Mouse (Mus musculus) kidney, postnatal 14 days (tissue): ENCODE data around the gene A630076J17Rik.
A peak's percentile ranks its signal among the peaks of the same experiment; 100 is the strongest.

ENCODE experiments used
- DNase-seq: peaks from one replicate; pipeline ENCODE4 v3.0.0; 2022; ENCODE audit warnings: mixed read lengths

Gene A630076J17Rik

DNA sequence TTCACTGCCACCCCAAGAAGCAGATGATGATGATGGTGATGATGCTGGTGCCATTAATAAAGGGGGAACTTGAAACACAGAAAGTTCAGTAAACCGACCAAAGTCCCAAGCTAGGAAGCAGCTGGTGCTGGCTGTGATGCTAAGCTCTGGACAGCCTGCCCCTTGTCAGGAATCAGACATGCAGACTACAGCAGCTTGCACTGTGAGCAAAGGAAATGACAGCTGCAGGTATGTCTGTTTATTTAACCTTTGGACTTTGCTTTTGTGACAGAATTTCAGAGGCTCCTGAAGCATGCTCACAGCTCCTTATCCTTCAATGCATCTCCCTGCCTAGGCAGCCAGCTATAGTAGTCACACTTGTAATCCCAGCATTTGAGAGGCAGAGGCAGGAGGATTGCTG is at the start of gene A630076J17Rik:
TSS of gene A630076J17Rik (plus strand) at position 88 of the 400 bp plus-strand sequence.
- no peak for DNase-seq

DNA sequence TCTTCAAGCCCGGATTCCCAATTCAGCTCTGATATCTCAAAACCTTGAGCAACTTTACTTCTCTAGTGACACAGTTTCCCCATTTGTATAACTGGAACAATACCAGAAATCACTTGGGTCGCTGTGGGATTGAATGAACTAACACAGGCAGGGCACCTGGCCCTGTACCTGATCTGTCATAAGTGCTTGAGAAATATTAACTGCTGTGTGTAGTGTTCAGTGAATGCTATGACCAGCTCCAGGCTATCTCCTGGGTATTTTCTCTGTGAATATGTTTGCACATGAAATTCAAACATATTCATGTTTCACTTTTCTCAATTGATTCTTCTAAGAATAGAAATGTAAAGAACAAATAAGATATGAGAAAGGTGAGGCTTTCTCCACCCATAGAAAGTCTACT is 49.6 kb upstream of the A630076J17Rik start:
- DNase-seq = no peak

DNA sequence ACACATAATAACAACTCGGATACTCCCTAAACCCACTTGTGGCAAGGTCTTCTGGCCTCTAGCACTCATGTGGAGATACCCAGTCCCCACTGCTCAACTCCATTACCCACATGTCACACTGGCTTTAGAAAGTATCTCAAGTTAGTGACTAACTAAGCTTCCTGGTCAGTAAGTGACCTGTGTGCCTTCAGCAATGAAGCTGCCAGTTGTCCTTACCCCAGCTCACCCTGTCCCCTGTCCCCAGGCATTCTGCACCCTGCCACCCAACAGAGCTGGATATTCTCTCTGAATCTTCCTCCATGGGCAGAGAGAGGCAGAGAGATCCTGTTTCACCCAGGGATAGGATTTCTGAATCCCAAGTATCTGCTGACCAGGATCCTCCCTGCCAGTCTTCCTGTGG is 47.7 kb upstream of the A630076J17Rik start, which contains the start of gene Kcna10:
TSS of gene Kcna10 (plus strand) at position 301 of the 400 bp plus-strand sequence.
- DNase-seq = no peak

DNA sequence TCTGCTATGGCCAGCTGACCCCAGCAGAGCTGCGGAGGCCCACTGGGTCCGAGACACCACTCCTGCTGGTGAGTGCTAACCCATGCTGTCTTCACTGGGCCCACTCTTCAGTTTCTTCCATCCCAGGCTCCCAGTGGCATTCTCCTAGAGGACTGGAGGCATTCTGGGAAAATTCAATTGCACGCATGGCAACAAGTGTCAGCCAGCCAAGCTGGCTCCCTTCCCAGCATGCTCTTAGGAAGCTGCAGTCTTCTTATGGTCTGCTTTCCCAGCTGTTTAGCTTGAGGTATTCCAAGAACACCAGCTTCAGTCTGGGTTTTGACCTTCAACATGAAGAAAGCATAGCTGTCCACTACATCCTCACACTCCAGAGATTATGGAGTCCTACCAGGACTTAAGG is 47.2 kb upstream of the A630076J17Rik start:
- no peak for DNase-seq

DNA sequence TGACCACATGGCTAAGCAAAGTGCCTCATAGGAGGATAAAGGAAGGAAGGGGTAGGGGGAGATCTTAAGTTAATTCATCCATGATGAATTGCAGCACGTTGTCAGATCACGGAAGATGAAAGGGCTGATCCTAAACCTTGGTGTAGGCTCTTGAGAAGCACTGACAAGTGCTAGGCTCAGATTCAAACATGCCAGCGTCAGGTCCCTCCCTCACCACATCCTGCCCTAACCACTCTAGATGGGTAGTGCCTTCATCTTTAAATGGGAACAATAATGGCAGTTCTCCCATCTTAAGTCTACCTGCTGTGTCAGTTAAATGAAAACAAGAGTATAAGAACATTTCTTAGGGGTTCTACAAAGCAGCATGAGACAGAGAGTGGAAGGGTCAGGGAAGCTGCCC is 44.8 kb upstream of the A630076J17Rik start:
- no peak for DNase-seq

DNA sequence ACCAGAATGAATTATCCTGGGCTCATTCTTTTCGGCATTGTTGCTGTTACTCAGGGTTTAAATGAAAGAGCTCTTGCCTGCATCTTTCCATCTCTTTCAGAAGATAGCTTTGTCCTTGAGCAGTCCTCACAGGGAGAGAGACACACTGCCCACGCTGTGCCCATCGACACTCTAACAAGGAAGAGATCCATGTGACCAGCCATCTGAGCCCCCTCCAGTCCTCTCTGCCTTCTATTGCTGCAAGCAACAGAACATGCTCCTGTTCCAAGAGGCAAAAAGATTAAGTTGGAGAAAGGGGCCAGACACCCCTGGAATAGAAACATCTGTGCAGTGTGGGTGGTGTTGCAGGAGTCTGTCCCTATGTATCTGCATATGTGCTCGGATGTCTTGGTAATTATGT is 43.4 kb upstream of the A630076J17Rik start:
- DNase-seq = no peak

DNA sequence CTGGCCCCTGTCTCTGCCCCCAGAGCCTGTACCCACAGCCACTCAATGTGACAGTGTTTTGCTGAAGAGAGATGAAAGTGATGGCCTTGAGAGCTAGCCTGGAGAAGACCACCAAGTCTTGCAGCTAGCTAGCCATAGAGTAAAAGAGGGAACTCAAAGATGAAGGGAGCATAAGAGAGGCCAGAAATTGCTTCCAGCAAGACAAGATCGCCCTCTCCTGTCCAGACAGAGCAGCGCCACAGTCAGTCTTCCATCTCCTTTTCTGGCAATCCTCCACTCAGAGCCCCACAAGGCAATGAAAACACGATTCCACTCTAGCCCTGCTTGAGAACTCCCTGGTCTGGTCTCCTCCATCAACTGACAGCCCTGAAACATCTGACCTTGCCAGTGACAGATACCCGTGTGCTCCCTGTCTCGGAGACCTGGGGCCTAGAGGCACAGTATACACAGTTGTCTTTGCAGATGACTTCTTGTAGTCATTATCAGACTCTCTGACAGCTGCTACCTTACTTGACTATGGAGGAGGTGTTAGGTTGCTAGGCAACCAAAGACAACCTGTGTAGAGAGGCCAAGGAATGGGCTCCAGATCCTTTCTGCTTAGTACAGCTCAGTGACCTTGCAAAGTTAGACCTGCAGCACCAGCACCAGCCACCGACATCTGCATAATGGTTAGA is 42.1 kb upstream of the A630076J17Rik start:
- peak; percentile 15 for DNase-seq

DNA sequence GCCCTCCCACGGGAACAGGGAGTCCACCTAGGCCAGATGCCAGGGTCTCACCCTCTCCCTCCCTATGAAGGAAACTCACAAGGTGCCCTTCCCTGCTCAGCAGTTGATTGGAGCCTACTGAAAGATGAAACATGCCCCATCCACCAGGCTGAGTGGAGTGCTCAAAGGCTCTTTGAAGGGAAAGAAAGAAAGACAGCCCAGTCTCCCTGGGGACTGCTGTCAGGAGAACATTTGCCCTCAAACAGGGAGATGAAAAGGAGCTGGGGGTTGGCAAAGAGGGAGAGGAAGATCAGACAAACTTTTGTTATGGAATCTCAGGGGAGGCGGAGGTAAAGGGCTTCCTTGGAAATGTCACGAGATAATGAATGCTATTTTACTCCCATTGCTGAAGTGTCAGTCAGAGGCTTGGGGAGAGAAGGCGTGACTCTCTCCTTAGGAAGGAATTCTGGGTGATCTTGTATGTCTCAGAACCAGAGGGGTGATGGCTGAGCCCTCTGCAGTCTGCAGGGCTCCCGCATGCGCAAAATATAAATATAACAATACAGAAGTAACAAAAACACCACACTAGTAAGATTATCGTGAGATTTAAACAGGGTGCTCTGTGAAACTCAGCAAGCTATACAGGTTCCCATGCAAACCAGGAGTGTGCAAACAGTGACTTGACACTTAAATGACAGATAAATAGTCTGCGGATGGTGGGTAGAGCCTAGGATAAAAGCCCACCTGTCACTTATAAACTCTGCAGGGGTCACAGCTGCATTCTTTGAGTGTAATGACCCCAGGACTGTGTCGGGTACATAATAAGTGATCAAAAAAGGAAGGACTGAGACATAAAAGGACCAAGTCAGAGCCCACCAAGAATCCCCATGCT is 28.9 kb upstream of the A630076J17Rik start:
- no peak for DNase-seq

DNA sequence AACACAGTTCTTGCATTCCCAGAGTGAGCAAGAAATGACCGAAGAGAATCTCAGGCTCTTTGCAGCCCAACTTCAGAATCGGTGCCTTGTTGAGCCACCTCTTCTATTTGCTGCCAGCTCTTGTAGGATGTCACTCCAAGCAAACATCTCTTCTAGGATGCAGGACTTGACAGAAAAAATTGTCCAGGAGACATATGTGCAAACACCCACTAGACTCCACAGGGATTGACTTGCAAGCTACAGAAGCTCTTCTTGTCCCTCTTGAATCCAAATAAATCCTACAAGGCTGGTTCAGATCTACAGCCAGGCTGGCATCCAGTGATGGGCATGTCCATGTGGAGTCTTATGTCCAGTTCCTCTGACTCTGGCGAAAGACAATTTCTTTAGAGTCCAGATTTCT is 26.0 kb upstream of the A630076J17Rik start:
- DNase-seq = no peak

DNA sequence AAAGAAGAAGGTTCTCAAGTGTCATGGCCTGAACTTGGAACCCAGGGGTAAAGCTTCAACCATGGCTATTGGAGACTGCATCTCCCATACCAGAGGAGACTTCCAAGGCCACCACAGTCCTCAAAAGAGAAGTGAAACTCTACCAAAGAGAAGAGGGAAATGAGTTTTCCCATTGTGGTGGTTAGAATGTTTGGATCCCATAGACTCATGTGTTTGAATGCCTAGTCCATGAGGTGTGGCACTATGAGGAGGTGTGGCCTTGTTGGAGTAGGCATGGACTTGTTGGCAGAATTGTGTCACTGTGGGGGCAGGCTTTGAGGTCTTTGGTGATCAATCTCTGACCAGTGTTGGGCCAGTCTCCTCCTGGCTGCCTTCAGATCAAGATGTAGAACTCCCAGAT is 25.2 kb upstream of the A630076J17Rik start:
- no peak for DNase-seq

DNA sequence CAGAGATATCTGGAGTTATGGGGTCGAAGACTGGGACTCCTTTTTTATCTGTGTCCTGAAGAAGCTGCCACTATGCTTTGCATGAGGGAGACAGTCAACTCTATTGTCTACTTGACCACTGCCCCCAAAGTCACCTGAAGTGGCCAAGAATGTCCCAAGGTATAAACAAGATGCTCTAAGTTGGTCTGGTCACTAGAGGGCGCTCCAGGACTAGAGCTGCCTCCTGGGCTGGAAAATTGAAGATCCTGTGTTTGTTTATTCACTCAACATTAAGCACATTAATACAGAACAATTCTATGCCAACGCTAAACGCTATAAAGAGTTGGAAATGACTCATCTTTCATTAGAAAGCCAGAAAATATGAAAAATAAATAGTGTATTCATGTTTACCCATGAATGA is 24.4 kb upstream of the A630076J17Rik start:
- DNase-seq = peak; percentile 76

DNA sequence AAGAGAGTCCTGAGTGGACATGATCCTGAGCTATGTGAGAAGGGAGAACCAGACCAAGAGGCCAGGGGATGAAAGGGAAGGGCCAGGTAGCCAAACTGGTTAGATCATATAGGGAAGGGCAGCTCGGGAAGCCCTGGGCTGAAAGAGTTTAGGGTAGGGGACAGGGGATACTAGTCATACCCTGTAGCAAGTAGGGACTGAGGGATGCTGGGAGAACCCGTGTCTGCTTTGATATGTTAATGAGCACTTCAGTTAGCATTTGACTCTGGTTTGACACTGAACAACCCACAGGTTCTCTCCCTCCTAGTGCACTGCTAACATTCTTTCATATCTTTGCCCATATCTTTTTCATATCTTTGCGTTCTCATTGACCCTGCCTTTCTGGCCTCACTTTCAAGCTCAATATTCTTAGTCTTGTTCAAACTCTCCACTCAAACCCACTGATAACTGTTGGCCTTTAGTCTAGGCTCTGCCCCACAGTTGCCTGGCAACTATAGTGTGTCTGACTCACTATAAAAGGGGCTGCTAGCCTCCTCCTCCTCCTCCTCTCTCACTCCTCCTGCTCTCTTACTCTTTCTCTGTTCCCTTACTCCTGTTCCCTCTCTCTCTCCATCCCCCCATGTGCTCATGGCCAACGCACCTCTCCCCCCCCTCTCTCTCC is 23.8 kb upstream of the A630076J17Rik start:
- no peak for DNase-seq

DNA sequence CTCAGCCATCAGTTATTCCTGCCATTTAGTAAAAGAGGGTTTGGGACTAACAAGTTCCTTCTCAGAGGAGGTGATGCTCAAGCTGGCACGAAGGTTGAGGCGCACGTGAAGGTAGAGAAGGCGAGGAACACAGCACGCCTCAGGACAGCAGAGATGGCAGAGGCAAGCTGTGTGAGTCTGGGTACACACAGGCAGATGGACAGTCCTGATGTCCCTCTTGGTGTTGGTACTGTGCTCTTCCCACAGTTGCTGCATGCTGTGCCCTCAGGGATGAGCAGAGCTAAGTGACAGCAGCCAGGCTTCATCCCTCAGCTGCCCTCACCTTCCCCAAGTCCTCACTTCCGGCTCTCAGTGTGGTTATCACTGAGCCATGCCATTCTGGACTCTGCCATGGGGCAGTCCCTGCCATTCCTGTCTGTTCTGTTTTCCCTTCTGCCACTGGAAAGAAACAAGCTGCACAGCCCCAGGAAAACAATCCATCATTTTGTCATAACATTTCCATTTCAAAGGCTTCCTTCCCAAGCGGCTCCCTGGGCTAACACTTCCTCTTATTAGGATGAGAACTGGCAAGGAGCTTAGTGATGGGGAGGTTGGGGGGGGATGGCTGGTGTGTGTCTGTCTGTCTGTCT is 22.7 kb upstream of the A630076J17Rik start:
- peak; percentile 8 for DNase-seq

DNA sequence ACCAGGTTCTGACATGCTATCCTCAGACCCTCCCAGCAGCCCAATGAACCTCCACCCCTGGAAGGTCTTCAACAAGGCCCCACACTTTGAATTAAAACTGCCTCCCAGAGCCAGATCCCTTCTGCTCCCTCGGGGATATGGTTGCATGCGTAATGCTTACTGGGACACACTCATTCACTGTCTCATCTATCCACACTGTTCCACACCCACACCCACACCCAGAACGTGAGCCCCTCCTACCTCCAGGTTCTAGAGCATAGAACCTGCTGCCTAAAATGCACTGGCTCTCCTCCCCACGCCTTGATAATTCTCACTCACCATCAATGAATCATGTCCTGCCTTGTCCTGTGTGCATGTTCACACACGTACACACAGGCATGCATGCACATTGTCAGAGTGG is 15.8 kb upstream of the A630076J17Rik start:
- no peak for DNase-seq

DNA sequence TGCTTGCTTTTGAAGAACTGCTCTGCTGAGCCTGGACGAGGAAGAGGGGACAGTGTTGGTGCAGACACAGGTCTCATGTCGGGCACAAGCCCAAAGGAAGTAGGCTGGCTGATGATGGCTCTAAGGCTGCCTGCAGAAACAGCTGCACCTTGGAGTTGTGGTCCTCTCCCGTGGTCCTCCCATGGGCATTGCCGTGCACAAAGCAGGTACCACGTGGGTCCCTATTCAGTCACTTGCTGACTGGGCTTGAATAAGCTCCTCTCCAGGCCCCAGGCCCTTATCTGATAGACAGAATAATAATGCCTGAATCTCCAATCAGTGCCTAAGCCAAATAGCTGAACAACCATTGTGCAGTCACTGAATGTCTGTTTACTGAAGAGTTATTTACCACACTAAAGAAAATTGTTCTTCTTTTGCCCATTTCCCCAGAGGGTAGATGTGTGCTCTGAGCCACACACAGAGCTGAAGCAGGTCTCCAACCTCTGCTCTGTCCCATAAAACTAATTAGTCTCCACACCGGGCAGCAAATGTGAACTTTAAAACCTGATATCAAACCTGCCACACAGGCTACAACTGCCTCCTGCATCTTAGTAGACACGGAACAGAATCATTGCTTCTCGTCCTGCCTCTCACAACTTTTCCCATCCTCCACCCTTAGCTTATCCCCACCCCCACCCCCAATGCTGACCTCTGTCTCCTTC is 13.9 kb upstream of the A630076J17Rik start:
- DNase-seq = no peak

DNA sequence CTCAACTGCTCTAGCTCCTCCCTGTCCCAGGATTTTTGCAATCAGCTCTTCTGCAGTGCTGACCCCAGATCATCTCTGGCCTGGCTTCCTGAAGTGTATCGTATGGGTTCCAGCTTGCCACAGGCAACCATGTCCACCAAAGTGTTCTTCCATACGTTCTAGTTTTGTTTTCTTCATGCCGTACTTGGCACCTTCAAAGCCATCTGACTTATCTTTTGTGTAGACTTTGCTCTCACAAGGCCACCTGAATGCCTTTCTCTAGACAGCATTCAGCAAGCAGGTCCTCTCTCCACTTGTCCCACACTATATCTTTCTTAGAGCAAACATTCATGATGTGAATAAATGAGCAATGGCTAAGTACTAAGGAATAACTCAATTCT is 13.3 kb upstream of the A630076J17Rik start:
- no peak for DNase-seq

DNA sequence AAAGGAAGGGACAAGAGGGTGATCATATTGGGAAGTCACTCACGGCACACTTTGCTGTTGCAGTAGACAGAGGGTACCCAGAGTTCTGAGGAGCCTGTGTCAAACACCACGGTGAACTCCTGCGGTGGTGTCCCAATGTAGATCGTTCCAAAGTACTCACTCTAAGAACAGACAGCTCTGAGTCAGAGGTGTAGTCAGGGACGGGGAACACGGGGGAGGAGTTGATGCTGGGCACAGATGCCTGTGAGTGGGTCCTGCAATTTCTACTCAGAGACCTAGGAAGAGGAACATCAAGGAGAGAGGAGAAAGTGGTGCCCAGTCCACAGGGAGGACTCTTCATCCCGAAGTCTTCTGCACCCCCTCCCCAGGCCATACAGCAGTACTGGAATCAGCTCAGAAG is 11.8 kb upstream of the A630076J17Rik start:
- DNase-seq = no peak

DNA sequence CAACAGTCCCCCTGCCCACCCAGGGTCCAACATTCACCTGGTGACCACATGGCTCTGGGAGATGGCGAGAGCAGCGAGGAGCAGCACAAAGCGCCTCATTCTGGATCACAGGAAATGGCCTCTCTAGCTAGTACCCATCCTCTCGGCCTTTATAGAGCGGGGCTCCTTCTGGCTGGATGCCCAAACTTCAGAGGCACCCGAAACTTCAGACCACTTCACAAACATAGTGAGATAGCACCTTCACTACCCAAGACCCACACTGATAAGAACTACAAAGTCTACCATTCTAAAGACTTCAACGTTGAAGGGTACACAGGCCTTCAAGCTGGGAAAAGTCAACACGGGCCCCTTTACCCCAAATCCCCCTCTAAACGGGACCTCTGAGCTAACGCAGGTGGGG is 8.8 kb upstream of the A630076J17Rik start, which contains the start of gene Cym:
TSS of gene Cym (minus strand) at position 125 of the 400 bp plus-strand sequence.
- no peak for DNase-seq

DNA sequence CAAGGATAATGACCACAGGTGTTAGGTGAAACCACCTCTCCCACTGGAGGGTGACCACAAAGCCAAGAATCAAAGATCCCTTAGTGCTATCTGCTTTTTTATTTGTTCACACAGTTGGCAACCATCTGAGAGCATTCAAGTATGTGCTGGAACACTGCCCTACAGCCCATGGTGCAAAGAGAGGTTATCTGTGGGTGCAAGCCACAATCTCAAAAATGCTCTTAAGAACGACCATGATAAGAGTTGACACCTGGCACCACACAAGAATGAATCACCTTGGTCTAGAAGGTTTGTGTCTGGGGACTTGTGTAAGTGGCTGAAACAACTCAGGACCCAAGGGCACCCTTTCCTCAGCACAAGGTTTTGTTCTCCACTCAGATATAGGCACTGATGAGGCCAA is 7.2 kb upstream of the A630076J17Rik start:
- DNase-seq = no peak

DNA sequence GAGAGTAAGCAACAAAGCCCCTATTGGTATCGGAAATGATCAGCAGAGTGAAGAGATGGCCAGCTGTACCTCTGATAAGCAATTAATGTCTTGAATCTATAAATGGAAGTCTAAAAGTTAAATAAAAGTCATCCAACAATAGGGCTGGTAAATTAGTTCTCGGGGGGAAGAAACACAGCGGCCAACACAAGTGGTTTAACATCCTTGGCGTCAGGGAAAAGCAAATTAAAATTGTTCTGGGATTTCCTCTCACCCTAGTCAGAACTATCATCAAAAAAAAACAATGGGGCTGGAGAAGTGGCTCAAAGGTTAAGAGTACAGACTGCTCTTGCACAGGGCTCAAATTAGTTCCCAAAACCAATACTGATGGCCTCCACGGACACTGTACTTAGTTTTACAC is 4.6 kb upstream of the A630076J17Rik start:
- no peak for DNase-seq

DNA sequence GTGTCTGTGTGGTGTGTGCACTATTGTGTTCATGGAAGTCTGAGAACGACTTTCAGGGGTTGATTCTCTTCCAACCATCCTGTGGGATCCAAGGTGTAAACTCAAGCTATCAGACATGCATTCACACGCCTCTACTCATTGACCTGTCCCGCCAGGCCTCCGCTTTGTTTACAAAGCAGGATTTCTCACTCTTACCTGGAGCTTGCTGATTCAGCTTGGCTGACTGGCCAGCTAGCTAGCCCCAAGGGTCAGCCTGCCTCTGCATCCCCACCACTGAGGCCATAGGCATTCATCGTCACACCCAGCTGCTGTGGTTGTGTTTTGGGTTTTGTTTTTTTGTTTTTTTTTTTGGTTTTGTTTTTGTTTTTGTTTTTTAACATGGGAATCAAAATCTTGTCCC is 1.2 kb upstream of the A630076J17Rik start:
- no peak for DNase-seq

DNA sequence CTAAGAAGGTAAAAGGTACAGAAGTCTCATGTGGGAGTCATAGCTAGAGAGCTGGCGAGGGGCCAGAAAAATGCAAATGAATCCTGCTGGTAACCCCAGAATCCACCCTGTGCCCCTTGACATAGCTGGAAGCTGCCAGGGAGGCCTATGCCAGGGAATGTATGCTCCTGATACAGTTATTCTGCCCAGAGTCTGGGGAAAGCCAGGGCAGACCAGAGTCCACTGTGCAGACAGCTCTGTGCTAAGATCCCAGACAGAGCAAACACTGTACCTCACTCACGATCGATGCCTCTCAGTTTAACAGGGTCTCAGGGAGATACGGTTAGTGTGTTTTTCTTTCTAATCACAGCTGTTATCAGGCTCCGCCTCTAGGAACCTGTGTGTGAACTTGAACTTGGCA is 592 bp upstream of the A630076J17Rik start:
- peak; percentile 31 for DNase-seq

DNA sequence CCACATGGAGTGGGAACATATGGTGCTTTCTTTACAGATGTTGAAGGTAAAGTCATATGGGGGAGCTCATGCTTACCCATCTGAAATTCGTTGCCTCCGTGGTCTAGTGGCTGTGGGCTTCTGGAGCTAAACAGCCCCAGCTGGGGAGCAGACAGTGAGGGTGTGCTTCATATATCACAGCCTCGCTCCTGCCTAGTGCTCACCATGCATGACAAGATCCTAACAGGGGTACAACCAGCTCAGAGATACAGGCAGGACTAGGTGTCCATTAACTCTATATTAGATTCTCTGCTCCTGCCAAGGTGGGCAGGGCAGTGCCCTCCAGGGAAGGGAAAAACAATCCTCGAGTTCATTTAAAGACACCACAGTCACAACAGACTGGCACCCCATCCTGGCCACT is 788 bp downstream of the A630076J17Rik start:
- DNase-seq = no peak
